Comparison of ENCODE assay signal across 8 mouse cellular contexts in the genomic region with DNA sequence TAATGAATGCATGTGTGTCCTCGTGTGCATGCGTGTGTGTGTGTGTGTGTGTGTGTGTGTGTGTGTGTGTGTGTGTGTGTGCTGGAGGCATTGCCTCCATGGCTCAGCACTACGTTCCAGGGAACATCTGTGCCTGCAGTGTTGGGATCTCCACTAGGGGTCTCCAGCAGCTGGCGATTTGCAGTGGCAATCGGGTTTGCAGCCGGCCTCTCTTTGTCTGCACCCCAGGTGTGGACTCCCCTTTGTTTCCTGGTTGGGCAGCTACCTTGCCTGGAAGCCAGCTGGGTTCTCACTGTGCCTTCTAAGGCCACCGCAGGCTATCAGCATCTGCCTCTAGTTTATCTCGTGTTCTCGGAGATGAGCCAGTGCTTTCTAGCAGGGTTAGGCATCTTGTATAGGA. TPM values are rescaled to one million over a fixed set of nuclear protein-coding genes. Genes with fewer than 3 reads are reported as not detected.
DNase-seq lines count a peak whose midpoint lies in the region; ATAC-seq and TF ChIP-seq lines count a peak whose summit lies in the region.

No protein-coding gene starts in this region.

- peak overlapping the region; percentile 39 for H3K4me2 ChIP-seq in forebrain, postnatal 0 days (ENCODE audit: low read depth)

- ATAC-seq in forebrain, postnatal 0 days = peak; percentile 70
- ATAC-seq in hematopoietic stem cell, adult 5-6 weeks (replicated peaks in 1 of 2; ENCODE audit: insufficient read depth in 1 of 2, low FRiP score in 2 of 2, low TSS enrichment in 1 of 2, low read depth in 1 of 2, poor library complexity in 2 of 2, severe bottlenecking in 2 of 2) = peak; percentile 86 to 89

- peak overlapping the region; percentile 31; the same call in 1 of the 2 replicates for H3K9ac ChIP-seq in forebrain, postnatal 0 days

- WGBS in forebrain, postnatal 0 days = 1% methylated on average over 9 of the region's 9 CpGs

- no peaks in the 10 kb centered on the region for H3K9me3 ChIP-seq in forebrain, postnatal 0 days (ENCODE audit: low read length)

- peak; percentile 80 for DNase-seq in CD4-positive, CD25-positive, alpha-beta regulatory T cell, adult 2 months (ENCODE audit: low read depth, low spot score)
- DNase-seq in adrenal gland, postnatal 4 days (ENCODE audit: low spot score in 2 of 2) = peak; percentile 39 to 62
- DNase-seq in forebrain, postnatal 0 days = peak; percentile 85
- DNase-seq in layer of hippocampus, postnatal 10 days (ENCODE audit: low spot score in 2 of 2) = peak; percentile 76 to 81
- peak; percentile 82 for DNase-seq in lung, postnatal 14 days
- DNase-seq in ovary, postnatal 36 days (ENCODE audit: low spot score) = peak; percentile 69
- peak; percentile 72 for DNase-seq in thymus, postnatal 25 days

- peak; percentile 90 for TF ChIP-seq CTCF in forebrain, postnatal 0 days (IDR thresholded peaks at IDR 0.05; ENCODE audit: low read depth)

- peak overlapping the region; percentile 0; the same call in 1 of the 2 replicates for H3K27ac ChIP-seq in forebrain, postnatal 0 days (ENCODE audit: low read depth, low read length)

- H3K4me3 ChIP-seq in forebrain, postnatal 0 days (ENCODE audit: low read depth, low read length) = no peak overlapping the region

- no peaks in the 10 kb centered on the region for H3K27me3 ChIP-seq in forebrain, postnatal 0 days (ENCODE audit: insufficient read depth, low read length)

- no peaks in the 10 kb centered on the region for H3K36me3 ChIP-seq in forebrain, postnatal 0 days (ENCODE audit: insufficient read depth)

- H3K4me1 ChIP-seq in forebrain, postnatal 0 days (ENCODE audit: insufficient read depth) = peaks cover 12% of the 10 kb centered on the region

RNA-seq across cellular contexts. Expression of a gene that starts 4.9 kb away (rescaled TPM):
- 10 to 100 TPM; 10.7 to 11.1 TPM for total RNA-seq in adrenal gland, postnatal 4 days (2021)
- total RNA-seq in forebrain, postnatal 0 days (2014; rRNA removed) = 43.9 and 49.4 TPM in 2 replicates
- 28.7 and 33.3 TPM in 2 replicates for polyA plus RNA-seq in forebrain, postnatal 0 days (2015; fragmentation: Nextera tagmentation; extraction: Ambion mirVana)
- 15.8 and 25.8 TPM in 2 replicates for total RNA-seq in hematopoietic stem cell, adult 5-6 weeks (2017)
- total RNA-seq in layer of hippocampus, postnatal 10 days (2021) = 10 to 100 TPM; 26.5 to 31.0 TPM

RNA-seq across cellular contexts. Expression of a gene that starts 56.0 kb away (rescaled TPM):
- total RNA-seq in adrenal gland, postnatal 4 days (2021) = under 1 TPM; 0.25 to 0.34 TPM
- not detected in 2 replicates for total RNA-seq in forebrain, postnatal 0 days (2014; rRNA removed)
- polyA plus RNA-seq in forebrain, postnatal 0 days (2015; fragmentation: Nextera tagmentation; extraction: Ambion mirVana) = 0.13 TPM in 1 of 2 replicates, not detected in the other
- not detected in 2 replicates for total RNA-seq in hematopoietic stem cell, adult 5-6 weeks (2017)
- total RNA-seq in layer of hippocampus, postnatal 10 days (2021) = not detected
